Mouse (Mus musculus): ENCODE measurements at regions not wholly inside any gene's neighbourhood (a gene's known extent, or its start where the extent isn't known, plus 50 kb on each side); places are given as distances from the start of the nearest gene placed in this dataset.

GRCm38 (mm10) chr15:57644331-57644953, 167.0 kb upstream of the Slc22a22 start:
- DNase-seq (ENCODE audit: low spot score in 2 of 2), result no peak

GRCm38 (mm10) chr15:57639115-57639514, 161.7 kb upstream of the Slc22a22 start:
- peak; percentile 38 to 66 for DNase-seq (ENCODE audit: low spot score in 2 of 2)

- DNase-seq (ENCODE audit: low spot score in 2 of 2), result peak; percentile 63 to 72
These were observed 155.6 kb upstream of the Slc22a22 start for GRCm38 (mm10) chr15:57633067-57633466.

- no peak for DNase-seq (ENCODE audit: low spot score in 2 of 2)
These were observed 155.1 kb upstream of the Slc22a22 start for GRCm38 (mm10) chr15:57632537-57632936.

- DNase-seq (ENCODE audit: low spot score in 2 of 2), result no peak
These were observed 141.0 kb upstream of the Slc22a22 start for GRCm38 (mm10) chr15:57618466-57618865.

- DNase-seq (ENCODE audit: low spot score in 2 of 2), result peak in 1 of 2 experiments; percentile 10
These were observed 139.5 kb upstream of the Slc22a22 start for GRCm38 (mm10) chr15:57616880-57617391.

- DNase-seq (ENCODE audit: low spot score in 2 of 2), result no peak
These were observed 132.6 kb upstream of the Slc22a22 start for GRCm38 (mm10) chr15:57610006-57610405.

GRCm38 (mm10) chr15:57608519-57608918, 131.1 kb upstream of the Slc22a22 start:
- DNase-seq (ENCODE audit: low spot score in 2 of 2), result no peak

- DNase-seq (ENCODE audit: low spot score in 2 of 2), result peak; percentile 16 to 67
These were observed 123.1 kb upstream of the Slc22a22 start for GRCm38 (mm10) chr15:57600562-57600961.

- no peak for DNase-seq (ENCODE audit: low spot score in 2 of 2)
These were observed 116.0 kb upstream of the Slc22a22 start for GRCm38 (mm10) chr15:57593326-57594004.

- no peak for DNase-seq (ENCODE audit: low spot score in 2 of 2)
These were observed 113.3 kb upstream of the Slc22a22 start for GRCm38 (mm10) chr15:57590597-57591219.

GRCm38 (mm10) chr15:57589404-57590377, 112.3 kb upstream of the Slc22a22 start:
- DNase-seq (ENCODE audit: low spot score in 2 of 2), result no peak

GRCm38 (mm10) chr15:57585411-57585810, 108.0 kb upstream of the Slc22a22 start:
- DNase-seq (ENCODE audit: low spot score in 2 of 2), result no peak

GRCm38 (mm10) chr15:57584498-57584897, 107.1 kb upstream of the Slc22a22 start:
- no peak for DNase-seq (ENCODE audit: low spot score in 2 of 2)

- no peak for DNase-seq (ENCODE audit: low spot score in 2 of 2)
These were observed 103.8 kb upstream of the Slc22a22 start for GRCm38 (mm10) chr15:57581266-57581665.

- no peak for DNase-seq (ENCODE audit: low spot score in 2 of 2)
These were observed 101.4 kb upstream of the Slc22a22 start for GRCm38 (mm10) chr15:57578794-57579193.

GRCm38 (mm10) chr15:57574080-57574618, 96.7 kb upstream of the Slc22a22 start:
- no peak for DNase-seq (ENCODE audit: low spot score in 2 of 2)

GRCm38 (mm10) chr15:57572460-57572859, 95.0 kb upstream of the Slc22a22 start:
- DNase-seq (ENCODE audit: low spot score in 2 of 2), result no peak

- DNase-seq (ENCODE audit: low spot score in 2 of 2), result no peak
These were observed 90.7 kb upstream of the Slc22a22 start for GRCm38 (mm10) chr15:57568006-57568630.

GRCm38 (mm10) chr15:57547154-57547553, 69.7 kb upstream of the Slc22a22 start:
- DNase-seq (ENCODE audit: low spot score in 2 of 2), result no peak

All from layer of hippocampus, adult 18-20 months (tissue).